Mouse (Mus musculus): ENCODE results near the gene Lhb. TPM values are rescaled to one million over a fixed set of nuclear protein-coding genes. Genes with fewer than 3 reads are reported as not detected.

Gene Lhb
- total RNA-seq, 2 experiments from 2014 or later, result not detected

- intact Hi-C loops (cut with DNase I), result no loop called here
- DNase-seq (ENCODE audit: low spot score in 2 of 2), result no peak
Measured at GRCm38 (mm10) chr7:45412421-45412820, 8.2 kb upstream of the Lhb start.

DNA sequence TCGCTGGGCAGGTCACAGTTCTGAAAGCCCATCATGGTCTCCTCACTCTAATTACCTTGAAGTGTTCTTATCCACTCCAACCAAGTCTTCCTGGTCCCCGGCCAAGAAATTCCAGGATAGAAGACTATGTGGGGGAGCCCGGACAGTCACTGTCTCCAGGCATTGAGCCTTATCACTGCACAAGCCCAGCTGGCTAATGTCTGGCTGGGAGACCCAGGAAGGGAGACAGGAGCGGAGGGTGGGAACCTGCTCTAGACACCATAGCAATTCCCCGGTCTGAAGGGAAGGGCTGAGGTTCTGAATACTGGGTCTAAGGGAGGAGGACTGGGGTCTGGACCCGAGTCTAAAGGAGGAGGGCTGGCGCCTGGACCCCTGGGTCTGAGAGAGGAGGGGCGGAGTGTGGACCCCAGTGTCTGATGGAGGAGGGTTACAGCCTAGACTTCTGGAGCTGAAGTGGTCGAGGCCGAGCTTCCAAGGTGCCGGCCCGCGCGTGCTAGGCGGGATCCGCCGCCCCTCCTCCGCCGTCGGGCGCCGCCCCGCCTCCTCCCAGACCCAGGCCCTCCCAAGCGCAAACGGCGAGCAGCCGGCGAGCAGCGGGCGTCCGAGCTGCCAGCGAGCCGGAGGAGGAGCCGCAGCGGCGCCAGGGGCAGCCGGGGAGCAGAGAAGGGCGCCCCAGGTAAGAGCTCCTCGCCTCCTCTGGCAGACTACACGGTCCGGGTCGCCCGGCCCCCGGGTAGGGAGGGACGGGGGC, 7.3 kb upstream of the Lhb start, which contains the start of gene Ntf5:
TSS of gene Ntf5 (plus strand) at position 583 of the 751 bp plus-strand sequence.
- DNase-seq (ENCODE audit: low spot score in 2 of 2), result no peak
- intact Hi-C loops (cut with DNase I), result no loop called here

DNA sequence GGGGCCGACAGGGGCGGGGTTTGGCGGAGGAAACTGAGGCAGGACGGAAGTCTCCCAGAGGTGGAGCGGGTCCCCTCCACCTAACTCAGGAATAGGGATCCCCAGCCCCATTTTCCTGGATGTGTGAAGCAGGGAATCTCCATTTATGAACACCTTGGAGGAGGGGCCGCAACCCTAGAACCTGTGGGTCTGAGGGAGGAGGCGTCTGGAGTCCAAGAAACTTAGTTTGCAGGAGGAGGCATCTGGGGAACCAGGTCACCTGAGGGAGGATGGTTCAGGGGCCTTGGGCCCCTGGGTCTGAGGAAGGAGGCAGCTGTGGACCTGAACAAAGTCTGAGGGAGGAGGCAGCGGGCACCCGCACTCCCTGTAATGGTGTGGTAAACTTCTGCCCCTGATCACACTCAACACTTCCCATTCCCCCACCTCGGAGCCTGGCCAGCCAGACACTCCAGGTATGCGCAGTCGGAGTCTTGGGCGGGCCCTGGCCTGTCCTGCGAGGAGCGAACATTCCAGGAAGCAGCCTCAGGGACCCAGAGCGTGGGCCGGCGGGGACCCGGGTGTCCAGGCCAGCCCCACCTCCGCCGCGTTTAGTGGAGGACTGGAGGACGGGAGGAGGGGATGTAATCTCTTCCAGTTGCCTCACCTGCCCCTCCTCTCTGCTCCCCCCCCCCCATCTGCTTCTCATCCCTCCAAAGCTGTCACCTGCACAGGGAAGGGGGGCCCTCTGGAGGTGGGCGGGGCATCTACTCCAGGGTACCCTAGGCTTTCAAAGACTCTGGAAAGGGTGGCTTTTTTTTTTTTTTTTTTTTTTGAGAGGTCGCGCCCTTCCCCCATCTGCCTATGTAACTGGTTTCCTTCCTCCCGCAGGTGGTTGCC, 6.5 kb upstream of the Lhb start:
- DNase-seq (ENCODE audit: low spot score in 2 of 2), result no peak
- intact Hi-C loops (cut with DNase I), result no loop called here

DNA sequence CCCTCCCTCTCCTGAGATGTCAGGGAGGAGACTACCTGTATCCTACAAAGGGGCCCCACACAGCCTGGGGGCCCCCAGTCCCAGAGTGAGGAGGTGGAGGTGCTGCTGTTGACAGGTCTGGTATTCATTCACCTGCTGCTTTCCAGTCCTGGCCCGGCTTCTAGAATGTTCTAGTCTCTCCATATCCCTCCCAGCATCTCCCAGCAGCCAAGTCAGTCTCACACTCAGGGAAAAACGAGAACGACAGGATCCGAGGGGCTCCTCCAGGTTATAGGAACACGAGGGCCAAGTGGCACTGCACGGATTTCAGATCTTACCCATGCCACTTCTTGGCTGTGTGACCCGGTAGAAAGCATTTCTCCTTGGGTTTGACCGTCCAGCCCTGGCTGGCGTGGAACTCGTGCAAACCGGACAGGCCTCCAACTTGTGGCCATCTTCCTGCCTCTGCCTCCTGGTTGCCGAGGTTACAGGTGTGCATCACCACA, 5.8 kb upstream of the Lhb start:
- DNase-seq (ENCODE audit: low spot score in 2 of 2), result no peak
- intact Hi-C loops (cut with DNase I), result no loop called here

- intact Hi-C loops (cut with DNase I), result no loop called here
- no peak for DNase-seq (ENCODE audit: low spot score in 2 of 2)
Measured at GRCm38 (mm10) chr7:45415636-45416035, 5.0 kb upstream of the Lhb start.

- intact Hi-C loops (cut with DNase I), result no loop called here
- no peak for DNase-seq (ENCODE audit: low spot score in 2 of 2)
Measured at GRCm38 (mm10) chr7:45417962-45418492, 2.6 kb upstream of the Lhb start.

DNA sequence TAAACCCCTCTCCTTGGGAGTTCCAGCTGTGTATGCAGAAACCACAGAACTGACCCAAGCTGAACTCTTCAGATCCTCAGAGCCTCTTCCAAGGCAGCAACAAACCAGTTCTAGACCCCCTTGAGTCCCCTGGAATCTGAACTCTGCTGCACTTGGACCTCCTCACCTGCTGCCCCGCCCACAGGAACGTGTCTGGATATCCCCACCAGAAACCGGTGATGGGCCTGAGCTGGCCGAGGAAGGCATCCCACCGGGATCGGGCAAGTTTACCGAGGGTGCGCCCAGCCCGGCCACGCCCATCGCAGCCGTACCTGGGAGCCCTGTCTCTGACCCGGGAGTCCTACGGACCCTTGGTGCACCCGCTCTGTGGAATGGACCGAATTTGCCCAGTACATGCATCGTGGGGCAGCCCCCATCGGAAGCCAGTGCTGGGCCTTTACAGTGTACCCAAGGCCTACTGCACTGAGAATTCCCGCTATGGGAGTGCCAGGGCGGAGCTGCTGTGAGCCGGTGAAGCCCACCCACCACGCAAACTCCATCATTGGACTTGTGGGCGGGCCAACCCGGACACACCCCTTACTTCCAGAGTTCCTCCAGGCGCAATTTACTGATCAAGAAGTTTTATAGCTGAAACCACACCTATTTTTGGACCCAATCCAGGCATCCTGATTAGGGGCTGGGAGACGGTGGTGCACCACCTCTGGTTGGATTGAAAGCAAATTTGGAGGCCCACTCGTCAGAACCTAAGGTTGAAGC, 583 bp upstream of the Lhb start:
- DNase-seq (ENCODE audit: low spot score in 2 of 2), result no peak
- intact Hi-C loops (cut with DNase I), result no loop called here

DNA sequence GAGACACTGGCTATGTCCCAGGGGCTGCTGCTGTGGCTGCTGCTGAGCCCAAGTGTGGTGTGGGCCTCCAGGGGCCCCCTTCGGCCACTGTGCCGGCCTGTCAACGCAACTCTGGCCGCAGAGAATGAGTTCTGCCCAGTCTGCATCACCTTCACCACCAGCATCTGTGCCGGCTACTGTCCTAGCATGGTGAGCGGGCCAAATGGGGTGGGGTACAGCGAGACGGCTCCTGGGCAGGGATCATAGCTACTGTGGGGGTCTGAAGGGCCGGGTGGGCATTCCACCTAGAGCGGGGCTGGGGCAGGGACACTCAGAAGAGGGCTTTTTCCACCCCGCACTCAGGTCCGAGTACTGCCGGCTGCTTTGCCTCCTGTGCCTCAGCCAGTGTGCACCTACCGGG, 574 bp downstream of the Lhb start:
- no peak for DNase-seq (ENCODE audit: low spot score in 2 of 2)
- intact Hi-C loops (cut with DNase I), result no loop called here

DNA sequence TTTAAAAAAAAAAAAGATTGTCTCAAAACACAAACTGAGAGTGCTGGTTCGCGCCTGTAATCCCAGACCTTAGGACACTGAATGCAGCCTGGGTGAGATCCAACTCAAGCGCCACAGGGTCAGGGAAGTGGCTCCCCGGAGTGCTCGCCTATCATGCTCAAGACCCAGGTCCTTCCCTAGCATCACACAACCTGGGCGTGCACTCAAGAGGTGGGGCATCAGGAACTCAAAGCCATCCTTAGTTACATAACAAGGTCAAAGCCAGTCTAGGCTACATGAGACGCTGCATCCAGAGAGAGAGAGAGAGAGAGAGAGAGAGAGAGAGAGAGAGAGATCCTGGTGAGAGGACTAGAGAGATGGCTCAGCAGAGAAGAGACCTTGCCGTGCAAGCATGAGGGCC, 5.9 kb downstream of the Lhb start:
- DNase-seq (ENCODE audit: low spot score in 2 of 2), result no peak
- intact Hi-C loops (cut with DNase I), result no loop called here

DNA sequence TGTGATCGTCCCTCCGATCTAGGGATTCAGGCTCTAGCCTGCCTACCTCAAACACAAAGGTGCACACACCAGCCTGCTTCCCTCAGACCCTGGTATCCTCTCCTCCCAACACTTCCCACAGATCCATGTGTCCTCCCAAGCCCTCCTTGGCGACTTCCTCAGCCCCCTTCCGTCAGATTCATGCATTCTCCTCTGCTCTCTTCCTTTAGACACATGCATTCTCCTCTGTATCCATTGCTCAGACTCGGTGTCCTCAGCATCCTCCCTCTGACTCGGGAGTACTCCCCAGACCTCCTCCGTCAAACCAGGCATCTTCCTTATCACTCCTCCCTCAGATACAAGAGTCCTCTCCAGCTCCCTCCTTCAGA, 13.2 kb downstream of the Lhb start:
- intact Hi-C loops (cut with DNase I), result no loop called here

GRCm38 (mm10) chr7:45434203-45435015, 13.8 kb downstream of the Lhb start, which contains the start of gene Gys1:
Gene Gys1, plus strand, starts transcription at chr7:45434844.
- peak; percentile 100 for DNase-seq (ENCODE audit: low spot score in 2 of 2)
- intact Hi-C loops (cut with DNase I), result no loop called here

More for the DNA sequence above, 13.2 kb downstream of the Lhb start:
- no peak for DNase-seq (ENCODE audit: low spot score in 2 of 2)

- intact Hi-C loops (cut with DNase I), result no loop called here
- DNase-seq (ENCODE audit: low spot score in 2 of 2), result no peak
Measured at GRCm38 (mm10) chr7:45435038-45435437, 14.4 kb downstream of the Lhb start.

- intact Hi-C loops (cut with DNase I), result no loop called here
- no peak for DNase-seq (ENCODE audit: low spot score in 2 of 2)
Measured at GRCm38 (mm10) chr7:45436444-45436843, 15.8 kb downstream of the Lhb start.

GRCm38 (mm10) chr7:45437046-45437445, 16.4 kb downstream of the Lhb start:
- intact Hi-C loops (cut with DNase I), result no loop called here
- no peak for DNase-seq (ENCODE audit: low spot score in 2 of 2)

- intact Hi-C loops (cut with DNase I), result no loop called here
- no peak for DNase-seq (ENCODE audit: low spot score in 2 of 2)
Measured at GRCm38 (mm10) chr7:45437521-45438276, 17.1 kb downstream of the Lhb start, which contains the start of gene Ruvbl2. Gene Ruvbl2, minus strand, starts transcription at chr7:45438096.

DNA sequence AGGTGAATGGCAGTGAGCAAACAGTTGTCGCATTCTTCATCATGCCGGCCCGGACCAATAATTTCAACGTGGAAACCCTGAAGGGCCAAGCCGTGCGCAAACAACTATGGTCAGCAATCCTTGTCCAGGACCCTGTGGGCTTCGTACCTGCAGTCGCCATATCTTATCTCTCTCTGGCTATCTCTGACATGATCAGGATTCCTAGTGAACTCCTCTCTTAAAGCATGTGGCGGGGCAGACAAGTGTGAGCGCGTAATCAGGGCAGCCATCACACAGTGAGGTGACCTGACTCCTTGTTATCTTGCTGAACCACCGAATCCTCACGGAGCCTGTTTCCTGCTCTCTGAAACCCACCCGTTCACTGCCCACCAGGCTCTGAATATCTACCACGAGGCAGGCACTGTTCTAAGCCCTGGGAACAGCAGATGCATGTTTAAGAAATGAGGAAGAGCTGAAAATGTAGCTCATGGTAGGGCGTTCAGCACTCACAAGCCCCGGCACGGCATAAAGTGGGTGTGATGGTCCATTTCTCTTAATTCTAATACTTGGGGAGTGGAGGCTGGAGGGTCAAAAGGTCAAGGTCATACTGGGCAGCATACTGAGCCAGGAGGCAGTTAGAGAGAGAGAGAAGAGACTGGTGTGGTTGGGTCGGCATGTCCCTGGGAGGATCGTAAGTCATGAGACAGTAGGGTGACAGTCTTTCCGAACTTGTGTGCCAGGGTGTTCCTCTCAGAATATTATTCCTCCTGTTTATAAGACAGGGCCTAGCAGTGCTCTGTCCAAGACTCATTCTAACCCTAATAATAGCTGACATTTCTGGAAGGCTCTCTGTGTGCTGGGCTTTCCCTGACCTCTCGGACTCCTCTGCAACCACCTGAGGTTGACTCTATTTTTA, 23.2 kb downstream of the Lhb start:
- intact Hi-C loops (cut with DNase I), result no loop called here
- DNase-seq (ENCODE audit: low spot score in 2 of 2), result no peak

DNA sequence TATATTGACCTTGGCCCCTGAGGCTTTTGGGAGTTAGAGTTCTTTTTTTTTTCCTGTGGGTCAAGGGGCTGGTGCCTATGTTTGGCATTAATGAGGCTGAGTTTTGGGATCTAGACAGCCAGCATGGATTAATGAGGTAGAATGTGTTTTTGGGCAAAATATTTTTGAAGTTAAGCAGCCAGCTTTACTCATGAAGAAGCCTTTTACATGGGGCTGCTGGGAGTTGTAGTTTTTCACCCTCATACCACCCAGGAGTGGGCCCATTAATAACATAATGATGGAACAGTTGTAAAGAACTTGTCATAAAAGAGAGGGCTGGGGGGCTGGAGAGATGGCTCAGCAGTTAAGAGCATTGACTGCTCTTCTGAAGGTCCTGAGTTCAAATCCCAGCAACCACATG, 26.0 kb downstream of the Lhb start:
- intact Hi-C loops (cut with DNase I), result no loop called here
- DNase-seq (ENCODE audit: low spot score in 2 of 2), result no peak
